Mouse (Mus musculus): ENCODE measurements around the gene Slc44a3.
A peak's percentile ranks its signal among the peaks of the same experiment; 100 is the strongest.

- no peak for TF ChIP-seq CTCF (IDR thresholded peaks at IDR 0.05; ENCODE audit: low read depth, low read length)
- no peak for TF ChIP-seq POLR2A (IDR thresholded peaks at IDR 0.05; ENCODE audit: insufficient read depth, low read length)
- TF ChIP-seq EP300 (IDR thresholded peaks at IDR 0.05; ENCODE audit: insufficient read depth, low read depth, low read length), result peak; percentile 43; the same call in 1 of the 2 replicates
Measured at GRCm38 (mm10) chr3:121539871-121540431, 7.7 kb upstream of the Slc44a3 start.
